Mouse (Mus musculus): ENCODE measurements around the gene Unc13a. TPM values are rescaled to one million over a fixed set of nuclear protein-coding genes. Genes with fewer than 3 reads are reported as not detected.

The Unc13a gene
- total RNA-seq (2023): under 1 TPM; 0.64 to 0.95 TPM

DNA sequence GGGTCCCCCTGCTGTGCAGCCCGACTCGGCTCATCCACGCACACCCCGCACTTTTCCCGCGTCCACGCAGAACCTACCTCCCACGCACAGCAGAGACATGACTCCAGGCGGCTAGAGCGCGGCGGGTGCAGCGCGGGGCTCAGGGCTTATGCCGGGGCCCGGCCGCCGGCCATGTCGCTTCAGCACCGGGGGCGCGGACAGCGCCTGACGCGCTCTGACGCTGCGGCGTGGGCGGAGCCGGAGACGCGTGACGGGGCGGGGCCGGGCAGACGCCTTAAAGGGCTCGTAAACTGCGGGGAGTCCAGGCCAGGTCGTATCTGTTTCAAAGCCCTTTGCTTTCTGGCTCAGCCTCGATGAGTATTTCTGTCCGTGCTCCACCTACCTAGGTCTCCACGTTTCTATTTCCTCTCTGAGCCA lies at the start of gene Unc13a:
TSS of gene Unc13a (minus strand) at position 209 of the 417 bp plus-strand sequence.

DNA sequence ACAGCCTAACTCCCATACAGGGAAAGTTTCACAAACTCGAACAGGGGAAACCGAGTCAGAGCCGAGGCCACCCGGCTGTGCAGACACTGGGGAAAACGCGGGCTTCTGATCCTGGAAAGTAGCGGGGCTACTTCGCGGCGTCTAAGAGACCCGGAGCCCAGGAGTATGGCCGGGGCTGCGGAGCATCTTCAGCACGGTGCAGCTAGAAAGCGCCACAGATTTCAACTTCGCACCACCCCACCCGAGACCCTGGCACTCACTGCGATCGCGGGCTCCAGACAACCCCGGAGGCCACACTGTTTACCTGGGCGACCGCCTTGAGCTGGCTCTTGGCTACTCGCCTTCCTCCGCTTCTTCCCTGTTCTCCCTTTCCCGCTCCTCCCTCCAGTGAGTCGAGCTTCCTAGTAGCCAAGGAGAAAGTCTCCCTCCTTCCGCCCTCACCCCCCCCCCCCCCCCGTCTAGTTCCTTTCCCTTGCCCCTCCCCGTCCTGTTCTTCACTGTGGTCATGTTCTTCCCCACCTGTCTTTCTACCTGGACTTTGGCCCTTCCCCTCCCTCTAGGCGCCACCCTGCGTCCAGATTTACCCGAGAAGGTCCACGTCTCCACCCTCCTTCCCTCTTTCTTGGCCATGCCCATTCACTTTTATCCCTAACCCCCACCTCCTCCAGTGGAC lies 30.0 kb upstream of the Unc13a start, which contains the start of gene B3gnt3:
TSS of gene B3gnt3 (minus strand) at position 376 of the 673 bp plus-strand sequence.

DNA sequence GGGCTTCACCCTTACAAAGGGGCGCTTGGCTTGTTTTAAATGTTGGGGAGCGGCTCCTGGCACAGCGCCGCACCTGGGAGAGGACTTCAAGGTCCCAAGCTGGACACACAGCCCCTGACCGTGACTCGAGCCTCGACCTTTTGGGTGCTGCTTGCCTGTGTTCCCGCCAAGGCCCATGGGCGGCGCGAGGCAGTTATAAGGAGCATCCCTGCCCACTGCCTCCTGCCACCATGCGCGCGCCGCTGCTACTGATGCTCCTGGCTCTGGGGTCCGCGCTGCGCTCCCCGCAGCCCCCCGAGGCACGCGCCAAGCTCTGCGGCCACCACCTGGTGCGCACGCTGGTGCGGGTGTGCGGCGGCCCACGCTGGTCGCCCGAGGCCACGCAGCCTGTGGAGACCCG lies 17.5 kb upstream of the Unc13a start, which contains the start of gene Insl3:
TSS of gene Insl3 (plus strand) at position 187 of the 400 bp plus-strand sequence.

DNA sequence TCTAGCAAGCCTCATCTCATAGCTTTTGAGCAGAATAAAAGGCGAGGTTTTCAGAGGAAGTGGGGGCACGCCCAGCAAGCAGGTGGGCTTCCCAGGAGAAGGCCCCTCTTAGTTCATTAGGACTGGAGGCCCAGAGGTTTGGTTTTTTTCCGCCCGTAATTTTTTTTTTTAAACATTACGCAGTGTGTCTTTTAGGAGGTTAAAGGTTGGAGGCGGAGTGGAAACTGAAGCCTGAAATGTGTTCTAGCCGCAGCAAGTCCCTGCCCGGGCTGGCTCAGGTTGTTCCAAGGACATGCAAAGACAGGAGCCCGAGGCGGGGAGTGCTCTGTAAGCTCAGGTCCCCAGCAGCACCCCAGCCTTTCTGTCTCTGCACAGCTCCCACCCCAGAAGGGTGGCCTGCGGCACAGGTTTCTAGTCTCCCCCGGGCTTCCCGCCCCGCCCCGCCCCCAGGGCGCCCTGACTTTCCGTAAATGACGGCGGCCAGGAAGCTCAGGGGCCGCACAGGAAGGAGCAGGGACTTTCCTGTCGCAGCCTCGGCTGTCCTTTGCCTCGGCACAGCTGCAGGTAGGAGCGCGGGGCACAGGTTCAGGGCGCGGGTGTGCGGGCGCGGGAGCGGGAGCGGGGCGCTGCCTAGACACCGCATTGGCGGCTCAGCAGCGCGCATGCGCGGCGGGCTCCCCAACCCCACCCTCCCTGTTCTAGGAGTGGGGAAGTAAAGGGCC lies 4.6 kb upstream of the Unc13a start, which contains the start of gene Jak3:
TSS of gene Jak3 (plus strand) at position 277 of the 722 bp plus-strand sequence.

GRCm38 (mm10) chr8:71610822-71611651 lies 60.5 kb downstream of the Unc13a start, which contains the start of gene Colgalt1:
TSS of gene Colgalt1 (plus strand) at chr8:71610998.

DNA sequence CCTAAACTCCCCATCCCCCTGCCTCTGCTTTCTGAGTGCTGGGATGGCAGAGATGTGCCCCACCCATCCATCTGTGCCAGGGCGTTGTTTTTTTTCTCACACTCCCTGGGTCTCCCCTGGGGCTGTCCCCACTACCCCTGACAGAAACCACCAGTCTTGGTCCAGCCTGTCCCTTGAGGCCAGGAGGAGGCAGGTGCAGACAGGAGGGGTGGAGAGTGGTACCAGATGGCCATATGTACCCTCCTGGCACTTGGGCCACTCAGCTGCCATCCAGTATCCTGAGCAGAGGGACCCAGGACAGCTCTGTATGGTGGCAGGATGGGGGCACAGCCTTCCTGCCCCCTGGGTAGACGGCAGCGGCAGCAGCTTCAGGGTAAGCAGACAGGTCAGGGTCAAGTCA lies 74.1 kb downstream of the Unc13a start, which contains the start of gene Fam129c:
TSS of gene Fam129c (plus strand) at position 198 of the 400 bp plus-strand sequence.

GRCm38 (mm10) chr8:71591471-71592373 lies 79.8 kb downstream of the Unc13a start, which contains the start of gene Pgls:
TSS of gene Pgls (plus strand) at chr8:71592176.

Other genes with a start within 250 kb of the Unc13a start
- gene Abhd8, start 208.1 kb downstream of the Unc13a start, total RNA-seq (2023): 10 to 100 TPM; 94.0 to 94.4 TPM
- gene Mrpl34, start 206.8 kb downstream of the Unc13a start, total RNA-seq (2023): 10 to 100 TPM; 40.3 to 40.8 TPM
- gene Dda1, start 202.6 kb downstream of the Unc13a start, total RNA-seq (2023): 100 to 1,000 TPM; 109 to 112 TPM
- 10 to 100 TPM; 22.9 to 29.4 TPM for gene Ano8, start 185.8 kb downstream of the Unc13a start, total RNA-seq (2023)
- 10 to 100 TPM; 18.6 to 23.0 TPM for gene Gtpbp3, start 183.7 kb downstream of the Unc13a start, total RNA-seq (2023)
- not detected for gene Plvap, start 160.0 kb downstream of the Unc13a start, total RNA-seq (2023)
- not detected for gene Ccdc194, start 146.0 kb downstream of the Unc13a start, total RNA-seq (2023)
- 10 to 100 TPM; 57.3 to 79.1 TPM for gene Bst2, start 134.3 kb downstream of the Unc13a start, total RNA-seq (2023)
- 10 to 100 TPM; 29.8 to 42.6 TPM for gene Mvb12a, start 128.8 kb downstream of the Unc13a start, total RNA-seq (2023)
- gene Tmem221, start 112.9 kb downstream of the Unc13a start, total RNA-seq (2023): 1 to 10 TPM in 1 of 2 experiments, under 1 TPM in 1; 0.83 to 1.7 TPM
- not detected for gene Nxnl1, start 105.2 kb downstream of the Unc13a start, total RNA-seq (2023)
- gene Slc27a1, start 102.9 kb downstream of the Unc13a start, total RNA-seq (2023): 1 to 10 TPM; 4.8 to 5.7 TPM
- 10 to 100 TPM; 56.5 to 58.1 TPM for gene Pgls, start 79.6 kb downstream of the Unc13a start, total RNA-seq (2023)
- 1 to 10 TPM; 2.4 to 7.0 TPM for gene Fam129c, start 74.1 kb downstream of the Unc13a start, total RNA-seq (2023)
- gene Colgalt1, start 60.8 kb downstream of the Unc13a start, total RNA-seq (2023): 10 to 100 TPM; 47.7 to 51.6 TPM
- gene Jak3, start 4.5 kb upstream of the Unc13a start, total RNA-seq (2023): 100 to 1,000 TPM; 103 to 113 TPM
- 10 to 100 TPM; 59.1 to 70.3 TPM for gene Insl3, start 17.5 kb upstream of the Unc13a start, total RNA-seq (2023)
- under 1 TPM; 0.64 to 0.89 TPM for gene B3gnt3, start 30.0 kb upstream of the Unc13a start, total RNA-seq (2023)
- 100 to 1,000 TPM; 134 to 136 TPM for gene Fcho1, start 54.0 kb upstream of the Unc13a start, total RNA-seq (2023)
- 10 to 100 TPM; 11.8 to 15.9 TPM for gene Zfp709, start 210.3 kb upstream of the Unc13a start, total RNA-seq (2023)
- 10 to 100 TPM; 10.7 to 12.8 TPM for gene Zfp882, start 236.9 kb upstream of the Unc13a start, total RNA-seq (2023)
- 10 to 100 TPM in 1 of 2 experiments, 1 to 10 TPM in 1; 9.0 to 11.0 TPM for gene Zfp617, start 236.9 kb upstream of the Unc13a start, total RNA-seq (2023)

Measured in T-cell, adult 66 days (primary cell).